Mouse (Mus musculus) intestine, postnatal 0 days (tissue): ENCODE data around the gene Mapkap1. TPM values are rescaled to one million over a fixed set of nuclear protein-coding genes. Genes with fewer than 3 reads are reported as not detected.

Experiments
- ATAC-seq: fragments of 200-750 bp; cut with Nextera tagmentation; 2 replicates; pipeline ENCODE4 v1.8.0; 2017; ENCODE audit warnings: mild to moderate bottlenecking, moderate TSS enrichment, moderate library complexity
- H3K27ac ChIP-seq: fragments of 300-500 bp; sonication (generic); 2 replicates; pipeline ENCODE4 v1.5.1; 2014; ENCODE audit warnings: mild to moderate bottlenecking, low read depth, low read length, moderate library complexity
- H3K27me3 ChIP-seq: fragments of 300-500 bp; sonication (generic); replicated peaks from 2 replicates; pipeline ENCODE4 v1.6.1; 2014; ENCODE audit warnings: low read length, mixed read lengths; ENCODE audit not compliant: control insufficient read depth, insufficient read depth
- H3K36me3 ChIP-seq: fragments of 300-500 bp; sonication (generic); 2 replicates; pipeline ENCODE4 v1.6.1; 2014; ENCODE audit warnings: mild to moderate bottlenecking, moderate library complexity; ENCODE audit not compliant: control insufficient read depth, insufficient read depth
- H3K4me1 ChIP-seq: fragments of 300-500 bp; sonication (generic); replicated peaks from 2 replicates; pipeline ENCODE4 v1.6.1; 2014; ENCODE audit warnings: antibody characterized with exemption, low read length, mixed read lengths; ENCODE audit not compliant: control insufficient read depth, insufficient read depth
- H3K4me2 ChIP-seq: fragments of 300-500 bp; sonication (generic); replicated peaks from 2 replicates; pipeline ENCODE4 v1.6.1; 2014; ENCODE audit warnings: low read depth, mild to moderate bottlenecking, moderate library complexity
- H3K4me3 ChIP-seq: fragments of 300-500 bp; sonication (generic); 2 replicates; pipeline ENCODE4 v1.5.1; 2014; ENCODE audit warnings: low read depth, low read length
- H3K9ac ChIP-seq: fragments of 300-500 bp; sonication (generic); 2 replicates; pipeline ENCODE4 v1.6.1; 2014; ENCODE audit warnings: mild to moderate bottlenecking, low read depth, low read length
- H3K9me3 ChIP-seq: fragments of 300-500 bp; sonication (generic); 2 replicates; pipeline ENCODE4 v1.6.1; 2016; ENCODE audit warnings: mixed run types; ENCODE audit not compliant: control insufficient read depth
- CTCF ChIP-seq: sonication (generic); IDR thresholded peaks from 2 replicates; pipeline ENCODE4 v1.5.1; 2016; ENCODE audit warnings: low read depth, mild to moderate bottlenecking, control low read depth, antibody characterized with exemption, moderate library complexity
- WGBS: fragments of 180-500 bp; shearing (Covaris S2); extraction: QIAGEN DNeasy Blood & Tissue Kit; methylation state at CpG from one replicate; pipeline ENCODE4 v1.1.7; 2014; 5-methylcytosine and 5-hydroxymethylcytosine counted together
- polyA plus RNA-seq: library from polyadenylated mRNA; unstranded; fragments of >200 nt; fragmentation: Nextera tagmentation; extraction: Ambion mirVana; gene quantifications from 2 replicates; pipeline ENCODE4 v1.2.1, GENCODE M21; 2015

Gene Mapkap1
- polyA plus RNA-seq, 1 experiment from 2014 or later, result 73.0 TPM

GRCm38 (mm10) chr2:34622518-34622917 lies 215.9 kb downstream of the Mapkap1 start:
- TF ChIP-seq CTCF, result no peak
- Histone ChIP-seq H3K9ac (no peak overlapping the region), H3K4me3 (no peak overlapping the region), H3K27me3 (no peaks in the 10 kb centered on the region), H3K27ac (no peak overlapping the region), H3K4me1 (no peaks in the 10 kb centered on the region), H3K9me3 (no peaks in the 10 kb centered on the region), H3K4me2 (no peak overlapping the region), H3K36me3 (peaks cover 22% of the 10 kb centered on the region)
- ATAC-seq, result no peak
- 87% methylated on average over 11 of the region's 11 CpGs for whole genome bisulfite sequencing

GRCm38 (mm10) chr2:34623181-34623580 lies 216.6 kb downstream of the Mapkap1 start:
- H3K9me3 ChIP-seq, result no peaks in the 10 kb centered on the region
- peaks cover 22% of the 10 kb centered on the region for H3K36me3 ChIP-seq
- no peak for ATAC-seq
- H3K4me1 ChIP-seq, result no peaks in the 10 kb centered on the region
- TF ChIP-seq CTCF, result no peak
- no peak overlapping the region for H3K9ac ChIP-seq
- H3K4me2 ChIP-seq, result no peak overlapping the region
- no peaks in the 10 kb centered on the region for H3K27me3 ChIP-seq
- 86% methylated on average over 8 of the region's 8 CpGs for WGBS
- no peak overlapping the region for H3K27ac ChIP-seq
- H3K4me3 ChIP-seq, result no peak overlapping the region

- Histone ChIP-seq H3K27me3 (no peaks in the 10 kb centered on the region), H3K9ac (no peak overlapping the region), H3K4me2 (no peak overlapping the region), H3K4me3 (no peak overlapping the region), H3K27ac (no peak overlapping the region), H3K36me3 (peaks cover 22% of the 10 kb centered on the region), H3K9me3 (no peaks in the 10 kb centered on the region), H3K4me1 (no peaks in the 10 kb centered on the region)
- WGBS, result 96% methylated on average over 12 of the region's 12 CpGs
- no peak for TF ChIP-seq CTCF
- ATAC-seq, result no peak
Measured at GRCm38 (mm10) chr2:34624076-34624475, 217.5 kb downstream of the Mapkap1 start.

- no peaks in the 10 kb centered on the region for H3K9me3 ChIP-seq
- no peak for TF ChIP-seq CTCF
- H3K4me1 ChIP-seq, result no peaks in the 10 kb centered on the region
- no peaks in the 10 kb centered on the region for H3K27me3 ChIP-seq
- peaks cover 16% of the 10 kb centered on the region for H3K36me3 ChIP-seq
- H3K4me3 ChIP-seq, result no peak overlapping the region
- H3K27ac ChIP-seq, result no peak overlapping the region
- WGBS, result 70% methylated on average over 17 of the region's 17 CpGs
- ATAC-seq, result no peak
- no peak overlapping the region for H3K4me2 ChIP-seq
- no peak overlapping the region for H3K9ac ChIP-seq
Measured at GRCm38 (mm10) chr2:34627328-34628226, 221.0 kb downstream of the Mapkap1 start.

GRCm38 (mm10) chr2:34628903-34629540 lies 222.5 kb downstream of the Mapkap1 start:
- no peak overlapping the region for H3K4me3 ChIP-seq
- no peak overlapping the region for H3K9ac ChIP-seq
- peaks cover 9% of the 10 kb centered on the region; the same call in 1 of the 2 replicates for H3K36me3 ChIP-seq
- no peaks in the 10 kb centered on the region for H3K9me3 ChIP-seq
- no peaks in the 10 kb centered on the region for H3K4me1 ChIP-seq
- H3K27ac ChIP-seq, result no peak overlapping the region
- no peaks in the 10 kb centered on the region for H3K27me3 ChIP-seq
- ATAC-seq, result no peak
- no peak for TF ChIP-seq CTCF
- WGBS, result 60% methylated on average over 4 of the region's 4 CpGs
- no peak overlapping the region for H3K4me2 ChIP-seq

- WGBS, result 75% methylated on average over 7 of the region's 7 CpGs
- no peak overlapping the region for H3K4me2 ChIP-seq
- TF ChIP-seq CTCF, result no peak
- no peak overlapping the region for H3K4me3 ChIP-seq
- no peaks in the 10 kb centered on the region for H3K9me3 ChIP-seq
- no peak overlapping the region for H3K9ac ChIP-seq
- peaks cover 9% of the 10 kb centered on the region; the same call in 1 of the 2 replicates for H3K36me3 ChIP-seq
- H3K27me3 ChIP-seq, result no peaks in the 10 kb centered on the region
- no peak for ATAC-seq
- H3K27ac ChIP-seq, result no peak overlapping the region
- no peaks in the 10 kb centered on the region for H3K4me1 ChIP-seq
Measured at GRCm38 (mm10) chr2:34629758-34630157, 223.2 kb downstream of the Mapkap1 start.
